Mouse (Mus musculus) testis, postnatal 10 days (tissue): ENCODE data around the gene Pou2af1.

ENCODE experiments used
- DNase-seq: peaks from one replicate; pipeline ENCODE4 v3.0.0; 2021; ENCODE audit warnings: low spot score

Gene Pou2af1

DNA sequence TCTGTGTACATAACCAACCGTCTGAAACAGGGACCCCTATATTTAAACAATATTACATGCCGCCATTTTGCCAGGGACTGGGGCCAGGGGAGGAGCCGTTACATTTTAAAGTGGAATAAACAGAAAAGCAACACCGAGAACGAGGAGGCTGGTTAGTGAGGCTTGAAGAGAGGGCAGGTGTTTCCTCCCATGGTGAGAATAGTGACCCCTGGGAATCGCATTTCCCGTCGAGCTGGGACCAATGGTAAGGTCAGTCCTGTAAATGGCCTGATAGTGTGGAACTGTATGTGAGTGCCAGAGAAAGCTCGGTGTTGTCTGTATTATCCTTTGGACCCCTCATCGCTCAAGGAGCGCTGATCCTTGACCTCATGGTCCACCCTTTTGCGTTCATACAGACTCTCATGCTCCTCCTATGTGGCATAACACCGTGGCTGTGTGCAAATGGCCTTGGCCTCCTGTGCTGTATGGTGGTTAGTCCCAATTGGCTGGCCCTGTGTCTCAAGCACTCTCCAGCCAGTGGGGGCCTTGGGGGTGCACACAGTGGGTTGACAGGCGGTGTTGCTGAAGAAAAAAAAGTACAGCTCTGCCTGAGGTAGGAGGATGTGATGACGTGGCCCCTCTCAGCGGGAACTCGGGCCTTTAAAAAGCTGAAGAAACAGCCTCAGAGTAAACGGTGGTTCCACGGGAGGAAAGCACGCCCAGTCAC lies at the start of gene Pou2af1:
Gene Pou2af1, plus strand, starts transcription at position 686 of the 706 bp plus-strand sequence.
- no peak for DNase-seq

DNA sequence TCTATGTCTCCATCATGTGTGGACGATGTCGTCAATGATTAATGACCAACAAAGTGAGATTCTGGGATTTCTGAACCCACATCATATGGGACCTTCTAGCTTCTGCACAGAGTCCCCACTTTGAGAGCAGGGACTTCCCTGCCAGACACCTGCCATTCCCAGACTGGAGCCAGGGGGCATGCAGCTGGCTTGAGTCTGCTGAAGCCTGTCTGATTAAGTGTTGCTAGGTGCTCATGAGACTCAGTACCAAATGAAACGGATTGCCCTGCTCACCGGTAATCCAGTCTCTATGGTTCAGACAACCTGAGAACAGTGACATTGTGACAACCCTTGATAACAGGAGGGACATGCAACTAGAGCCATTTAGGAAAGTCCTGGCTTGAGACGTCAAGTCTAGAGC lies 49.5 kb upstream of the Pou2af1 start:
- no peak for DNase-seq

DNA sequence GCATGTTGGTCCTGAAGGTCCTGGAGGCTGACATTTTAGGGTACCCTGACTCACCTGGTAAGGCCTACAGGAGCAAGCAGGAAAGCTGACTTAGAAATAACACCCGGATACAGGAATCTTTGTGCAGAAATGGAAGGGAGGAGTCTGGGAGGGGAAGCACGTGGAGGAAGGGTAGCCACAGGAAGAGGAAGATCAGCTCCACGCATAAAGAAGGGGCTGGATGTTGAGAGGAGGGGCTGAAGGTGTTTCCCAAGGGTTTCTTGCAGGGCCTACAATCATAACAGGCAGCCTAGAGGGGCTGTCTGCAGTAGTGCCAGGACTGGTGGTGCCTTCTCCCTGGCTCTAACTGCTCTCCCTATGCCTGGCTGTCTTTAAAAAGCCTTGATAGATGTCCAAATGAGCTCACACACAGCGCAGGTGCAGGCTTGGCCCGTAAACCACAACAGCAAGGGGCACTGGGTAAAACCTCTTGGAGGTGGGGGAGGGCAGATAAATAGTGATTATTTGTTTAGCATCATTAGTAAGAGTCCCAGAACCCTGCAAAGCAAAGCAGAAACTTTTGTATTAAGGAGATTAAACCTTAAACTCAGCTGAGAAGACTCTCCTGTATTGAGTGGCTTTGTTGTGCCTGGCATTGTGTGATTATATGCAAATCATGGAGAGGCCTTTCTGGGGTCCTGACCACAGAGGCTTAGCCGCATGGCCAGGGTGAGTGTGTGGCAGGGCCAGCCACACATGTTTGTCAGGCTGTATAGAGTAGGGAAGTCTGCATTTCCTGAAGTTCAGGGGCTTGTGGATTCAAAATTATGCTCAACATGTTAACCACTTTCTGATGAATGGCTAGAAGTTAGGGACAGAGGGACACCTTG lies 48.0 kb upstream of the Pou2af1 start, which contains the start of gene Gm32742:
Gene Gm32742, minus strand, starts transcription at position 206 of the 869 bp plus-strand sequence.
- no peak for DNase-seq

DNA sequence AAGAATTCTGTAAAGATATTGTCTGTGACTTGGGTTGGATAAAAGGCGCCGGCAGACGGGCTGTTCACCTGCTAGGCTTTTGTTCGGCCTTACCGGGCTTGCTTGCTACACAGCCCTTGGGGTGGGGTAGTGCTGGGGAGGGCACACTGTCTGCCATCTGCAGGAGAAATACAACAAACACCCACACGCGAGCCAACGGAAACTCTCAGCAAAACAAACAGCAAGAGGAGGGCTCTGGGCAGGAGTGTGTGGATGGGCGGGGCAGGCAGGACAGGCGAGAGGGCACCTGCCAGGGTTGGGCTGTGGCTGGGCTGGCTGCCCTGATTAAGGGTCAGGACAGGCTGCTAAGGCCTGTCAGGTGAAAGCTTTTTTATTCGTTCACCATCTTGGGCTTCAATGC lies 45.6 kb upstream of the Pou2af1 start:
- DNase-seq = no peak

DNA sequence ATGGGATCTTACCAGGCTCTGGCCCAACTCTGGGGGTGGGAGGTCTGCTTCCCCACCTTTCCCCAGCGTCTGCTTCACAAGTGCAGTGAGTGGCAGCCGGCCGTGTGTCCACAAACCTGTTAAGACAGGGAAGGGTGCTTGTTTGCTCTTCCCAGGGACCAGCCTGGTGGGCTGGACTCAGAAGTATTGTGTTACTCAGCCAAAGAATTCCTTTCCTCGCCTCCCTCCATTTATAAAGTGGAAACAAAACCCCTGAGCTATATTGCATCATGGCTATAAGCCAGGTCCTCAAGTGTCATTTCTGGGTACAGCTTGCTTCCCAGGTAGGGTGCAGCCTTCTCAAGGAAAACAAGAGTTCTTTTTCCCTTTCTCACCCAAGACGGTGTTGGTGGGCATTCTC lies 44.8 kb upstream of the Pou2af1 start:
- no peak for DNase-seq

DNA sequence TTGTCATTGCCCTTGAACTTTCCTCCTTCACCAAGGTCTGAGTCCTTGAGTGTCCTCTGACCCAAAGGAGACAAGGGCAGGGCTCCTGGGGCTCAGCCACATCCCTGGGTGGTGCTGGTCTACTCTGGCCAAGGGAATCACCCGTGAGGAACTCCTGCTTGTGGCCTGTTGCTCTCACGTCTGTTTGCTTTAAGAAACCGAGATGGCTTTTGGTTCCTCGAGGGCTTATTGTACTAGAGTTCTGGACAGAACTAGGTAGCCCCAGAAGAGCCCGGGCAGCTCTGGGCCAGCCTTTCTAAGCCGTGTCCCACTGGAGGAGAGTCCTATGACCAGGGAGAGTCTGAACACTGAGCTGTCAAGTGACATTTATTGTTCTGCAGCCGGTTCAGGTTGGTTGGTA lies 44.4 kb upstream of the Pou2af1 start:
- DNase-seq = no peak

DNA sequence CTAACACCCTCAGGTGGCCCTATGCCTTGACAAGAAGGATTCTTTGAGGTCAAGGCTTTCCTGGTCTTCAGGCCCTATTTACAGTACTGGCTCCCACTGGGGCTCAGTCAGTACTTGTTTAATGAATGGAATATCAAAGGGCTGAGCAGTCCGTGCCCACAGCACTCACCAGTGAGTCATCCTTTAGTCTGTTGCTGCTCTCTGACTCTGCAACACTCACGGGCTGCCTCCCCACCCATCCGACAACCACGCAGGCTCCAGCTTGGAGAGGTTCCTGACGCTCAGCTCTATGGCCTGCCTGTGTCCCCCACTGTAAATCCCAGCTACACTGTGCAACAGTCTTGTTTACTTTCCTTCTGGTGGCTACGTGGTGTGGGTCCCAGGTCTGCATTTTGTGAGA lies 43.2 kb upstream of the Pou2af1 start:
- no peak for DNase-seq

DNA sequence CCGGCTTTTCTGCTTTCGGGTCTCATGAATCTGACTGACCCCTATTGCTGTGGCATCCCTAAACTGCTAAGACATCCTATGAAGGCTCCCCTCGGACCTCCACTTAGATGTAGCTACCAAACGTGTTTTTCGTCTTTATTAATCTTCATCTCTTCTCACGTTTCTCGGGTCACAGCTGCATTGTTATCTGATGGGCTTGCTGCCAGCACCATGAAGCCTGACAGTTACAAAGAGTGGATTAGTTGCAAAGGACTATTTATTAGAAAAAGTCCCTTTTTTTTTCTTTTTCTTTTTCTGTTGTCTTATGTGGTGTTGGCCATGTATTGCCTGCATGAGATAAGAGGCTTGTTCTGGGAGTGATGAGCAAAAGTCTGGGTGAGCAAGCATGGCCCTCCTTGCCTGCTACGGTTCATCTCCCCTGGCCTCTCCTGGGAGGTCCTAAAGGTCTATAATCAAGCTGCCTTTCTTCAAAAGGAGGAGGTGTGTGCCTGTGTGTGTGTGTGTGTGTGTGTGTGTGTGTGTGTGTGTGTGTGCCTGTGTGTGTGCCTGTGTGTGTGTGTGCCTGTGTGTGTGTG lies 38.5 kb upstream of the Pou2af1 start:
- no peak for DNase-seq

DNA sequence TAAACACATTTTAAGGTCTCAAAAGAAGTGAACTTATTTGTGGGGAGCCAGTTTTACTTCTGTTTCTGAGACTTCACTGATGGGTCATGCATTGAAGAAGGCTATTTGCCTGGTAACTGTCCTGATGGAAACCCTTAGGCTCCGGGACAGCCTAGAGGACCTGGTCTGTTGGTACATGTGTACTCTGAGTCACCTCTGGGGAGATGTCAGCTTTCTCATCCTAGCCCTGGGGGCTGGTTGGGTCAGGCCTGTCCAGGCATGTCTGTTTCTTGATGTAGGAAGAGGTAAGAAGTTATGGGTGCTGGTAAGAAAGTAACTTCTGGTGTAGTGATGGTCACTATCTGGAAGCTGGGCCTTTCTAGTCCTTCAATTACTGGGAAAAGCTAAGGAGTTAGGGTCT lies 37.8 kb upstream of the Pou2af1 start:
- no peak for DNase-seq

DNA sequence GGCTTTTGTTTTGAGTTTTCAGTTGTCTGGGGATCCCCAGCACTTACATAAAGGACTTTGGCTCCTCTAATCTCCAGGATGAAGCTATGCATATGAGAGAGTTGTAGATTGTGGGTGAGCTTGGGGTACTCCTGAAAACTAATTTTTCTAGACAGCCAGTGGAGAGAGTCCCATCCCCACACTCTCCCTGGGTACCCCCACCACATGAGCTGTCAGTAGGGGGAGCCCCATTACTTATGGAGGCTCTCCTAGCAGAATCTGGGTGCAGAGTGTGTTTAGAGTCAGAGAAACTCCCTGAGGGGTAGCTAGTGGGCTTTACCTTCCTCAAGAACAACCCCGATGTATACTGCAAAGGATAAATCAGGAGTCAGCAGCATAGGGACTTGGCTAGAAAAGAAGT lies 35.2 kb upstream of the Pou2af1 start:
- no peak for DNase-seq

DNA sequence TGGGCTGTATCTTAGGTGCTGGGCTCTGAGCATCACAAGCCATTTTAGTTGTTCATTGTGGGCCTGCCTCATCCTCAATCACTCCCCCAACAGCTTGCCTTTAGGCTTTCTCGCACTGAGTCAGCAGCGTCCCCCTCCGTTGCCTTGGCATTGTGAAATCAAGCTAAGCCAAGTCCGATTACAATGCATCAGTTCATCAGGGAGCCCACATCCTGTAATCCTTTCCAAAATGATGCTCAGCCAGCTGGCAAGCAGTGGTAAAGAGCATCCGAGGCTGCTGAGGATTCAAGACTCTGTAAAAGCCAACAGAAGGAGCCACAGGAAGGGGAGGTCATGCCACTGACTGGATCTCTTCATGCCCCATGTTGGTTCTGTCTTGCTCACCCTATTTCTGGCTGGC lies 32.9 kb upstream of the Pou2af1 start:
- no peak for DNase-seq

DNA sequence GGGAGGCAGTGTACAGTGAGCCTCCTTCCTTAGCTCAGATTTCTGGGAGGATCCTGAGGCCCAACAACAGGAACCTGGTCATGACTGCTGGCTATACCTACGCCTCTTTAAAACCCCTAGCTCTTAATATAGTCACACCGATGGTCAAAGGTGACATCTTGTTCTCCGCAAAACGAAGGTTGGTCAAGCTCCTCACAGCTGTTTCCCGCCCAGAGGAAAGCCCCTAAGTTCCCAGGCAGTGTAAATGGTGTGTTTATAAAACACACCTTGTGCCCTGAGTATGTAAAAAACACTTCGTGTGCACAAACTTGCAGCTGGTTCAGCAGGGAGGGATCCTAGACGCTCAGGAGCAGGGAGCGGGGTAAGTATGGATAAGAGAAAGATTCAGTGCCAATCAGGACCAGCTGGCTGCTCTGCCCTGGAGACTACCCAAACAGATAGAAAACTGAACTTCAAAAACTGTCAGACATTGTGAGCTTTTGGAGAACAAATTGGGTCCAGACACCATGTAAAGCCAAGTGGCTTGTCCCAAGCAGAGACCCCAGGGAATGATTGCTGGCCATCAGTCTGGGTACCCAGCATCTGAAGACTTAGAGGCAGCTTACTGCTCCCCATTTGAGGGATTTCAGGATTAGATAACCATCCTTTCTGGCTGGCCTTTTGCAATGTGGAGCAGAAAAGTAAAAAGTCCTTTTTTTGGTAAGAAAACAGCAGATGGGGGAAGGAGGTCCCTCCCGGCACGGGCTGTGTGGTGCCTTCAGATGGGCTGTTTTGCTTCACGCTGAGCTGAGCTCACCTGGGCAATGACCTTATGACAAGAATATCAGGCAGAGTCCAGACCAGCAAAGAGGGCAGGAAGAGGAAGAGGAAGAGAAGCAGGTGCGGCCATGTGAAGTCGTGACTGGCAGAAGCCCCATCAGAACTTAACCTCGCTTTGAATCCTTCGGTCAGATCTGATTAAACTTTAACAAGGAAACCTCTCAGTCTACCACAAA lies 30.5 kb upstream of the Pou2af1 start:
- DNase-seq = no peak

DNA sequence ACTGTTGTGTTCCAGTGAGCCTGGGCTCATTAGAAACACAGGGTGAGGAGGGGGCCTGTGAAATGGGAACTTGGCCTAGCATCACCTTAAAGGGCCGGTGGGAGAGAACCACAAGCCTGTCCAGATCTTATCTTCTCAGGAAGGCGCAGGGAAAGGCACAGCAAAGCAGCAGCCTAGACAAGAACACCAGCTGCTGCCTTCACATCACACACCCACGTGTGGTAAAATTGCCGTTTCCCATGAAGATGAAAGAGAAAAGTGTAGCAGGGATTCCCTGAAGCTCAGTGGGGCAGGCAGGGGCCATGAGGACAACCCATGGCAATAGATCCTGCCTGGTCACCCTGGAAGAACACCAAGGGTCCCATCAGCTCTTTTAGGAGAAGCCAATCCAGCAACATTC lies 28.1 kb upstream of the Pou2af1 start:
- DNase-seq = no peak

DNA sequence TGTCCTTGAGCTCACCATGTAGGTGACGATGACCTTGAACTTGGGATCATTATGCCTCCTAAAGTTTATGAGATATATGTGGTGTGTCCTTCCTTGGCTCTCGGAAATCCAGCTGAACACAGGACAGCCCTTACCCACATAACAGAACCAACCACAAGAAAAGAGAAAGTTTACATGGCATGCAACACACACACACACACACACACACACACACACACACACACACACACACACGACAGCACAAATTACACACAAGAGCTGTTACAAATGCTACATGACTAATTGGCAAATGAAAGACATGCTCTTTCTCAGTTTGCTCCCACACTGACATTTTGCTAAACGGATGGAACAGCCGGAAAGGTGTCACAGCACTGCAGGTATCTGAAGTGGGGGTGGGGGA lies 27.6 kb upstream of the Pou2af1 start:
- DNase-seq = no peak

DNA sequence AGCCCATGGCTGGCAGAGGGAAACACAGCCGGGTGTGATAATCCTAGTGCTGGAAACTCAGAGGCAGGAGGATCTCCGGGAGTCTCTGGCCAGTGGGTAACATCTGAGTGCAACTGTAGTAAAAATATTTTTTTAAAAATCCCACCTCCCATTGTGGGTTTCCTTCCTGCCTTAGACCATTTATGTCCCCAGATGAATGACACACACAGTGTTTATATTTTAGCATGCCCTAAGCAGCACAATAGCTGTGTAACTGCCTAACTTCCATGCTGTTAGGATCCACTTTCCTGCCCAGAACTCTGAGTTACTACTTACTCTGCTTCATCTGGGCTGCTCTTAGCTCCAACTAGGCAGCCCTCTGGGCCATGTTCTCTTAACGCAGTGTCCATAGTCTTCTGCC lies 22.9 kb upstream of the Pou2af1 start:
- no peak for DNase-seq

DNA sequence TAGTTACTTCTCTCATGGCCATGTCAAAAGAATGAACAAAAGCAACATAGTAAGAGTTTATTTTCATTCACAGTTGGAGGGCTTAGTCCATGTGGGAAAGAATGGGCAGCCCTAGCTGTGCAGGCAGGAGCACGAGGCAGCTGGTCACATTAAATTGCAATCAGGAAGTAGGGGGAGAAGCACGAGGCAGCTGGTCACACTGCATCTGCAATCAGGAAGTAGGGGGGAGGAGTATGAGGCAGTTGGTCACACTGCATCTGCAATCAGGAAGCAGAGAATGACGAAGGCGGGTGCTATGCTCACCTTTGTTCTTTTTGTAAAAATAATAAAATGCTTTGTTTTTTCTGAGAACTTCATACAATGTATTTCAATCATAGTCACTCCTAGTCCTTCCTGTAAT lies 18.7 kb upstream of the Pou2af1 start:
- no peak for DNase-seq

DNA sequence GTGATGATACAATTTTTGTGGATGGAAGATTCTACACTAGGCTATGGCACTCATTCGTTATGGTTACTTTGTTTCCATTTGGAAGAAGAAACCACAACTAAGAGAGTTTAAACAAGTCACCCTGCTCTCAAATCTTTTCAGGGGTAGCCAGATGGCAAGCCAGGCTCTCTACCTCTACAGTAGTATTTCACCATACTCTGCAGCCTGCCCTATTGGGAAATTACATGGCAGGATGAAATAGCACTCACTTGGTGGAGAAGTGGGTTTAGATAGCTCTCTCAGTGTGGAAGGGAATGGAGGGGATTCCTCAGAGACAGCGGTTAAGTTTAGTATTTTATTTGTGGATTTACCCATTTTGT lies 4.6 kb upstream of the Pou2af1 start:
- no peak for DNase-seq

DNA sequence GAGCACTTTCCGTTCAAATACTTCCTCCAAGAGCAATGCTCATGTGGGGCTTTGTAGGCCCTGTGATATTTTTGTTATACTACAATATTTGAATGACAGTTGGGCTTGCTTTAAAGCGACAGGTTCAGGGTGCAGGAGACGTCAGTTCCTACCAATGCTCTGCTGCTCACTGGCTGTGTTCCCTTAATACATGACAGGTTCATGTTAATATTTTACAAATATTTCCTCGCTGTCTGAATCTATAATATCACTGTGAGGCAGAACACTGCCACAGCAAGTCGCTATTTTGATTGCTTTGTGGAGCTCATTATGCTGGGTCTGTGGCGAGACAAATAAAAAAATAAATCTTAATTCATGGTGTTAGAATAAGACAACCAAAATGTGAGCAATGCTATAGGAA lies 2.3 kb upstream of the Pou2af1 start:
- DNase-seq = no peak

DNA sequence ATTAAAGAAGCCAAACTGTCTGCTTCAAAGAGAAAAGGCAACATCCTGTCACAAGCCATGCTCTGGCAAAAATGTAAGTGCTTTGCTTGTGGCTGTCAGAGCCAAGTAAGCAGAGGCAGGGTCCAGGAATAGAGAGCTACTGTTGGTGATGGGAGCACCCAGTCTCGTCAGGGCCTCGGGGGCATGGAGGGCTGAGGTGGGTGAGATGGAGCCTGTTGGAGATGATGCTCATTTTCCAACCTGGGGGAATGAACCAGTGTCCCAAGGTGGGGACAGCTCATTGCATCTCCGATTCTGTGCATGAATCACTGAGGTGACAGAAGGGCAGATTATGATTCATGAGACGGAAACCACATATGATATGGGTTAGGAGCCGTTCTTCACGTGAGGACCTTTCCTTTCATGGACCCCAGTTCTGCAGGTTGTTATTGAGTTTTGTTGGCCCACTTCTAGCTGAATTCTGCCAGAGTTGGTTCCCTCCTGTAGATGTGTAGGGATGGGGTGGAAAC lies 275 bp downstream of the Pou2af1 start:
- DNase-seq = no peak

DNA sequence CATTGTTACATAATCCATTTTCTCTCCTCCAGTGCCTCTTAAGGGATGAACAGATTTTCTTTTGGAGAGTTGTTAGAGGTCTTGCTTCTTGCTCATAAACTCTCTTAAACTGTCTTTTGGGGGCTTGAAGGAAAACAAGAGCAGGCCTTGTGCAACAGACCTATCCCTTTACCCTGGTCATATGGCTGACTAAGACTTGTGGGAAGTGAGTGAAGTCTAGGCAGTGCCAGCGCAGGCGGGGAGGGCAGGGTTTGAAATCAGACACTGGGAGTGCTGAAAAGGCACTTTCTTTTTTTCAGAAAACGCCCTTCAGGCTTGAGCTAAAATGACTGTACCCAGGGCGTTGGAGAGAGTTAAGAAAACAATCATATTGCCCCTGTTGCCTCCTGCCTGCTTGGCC lies 1.8 kb downstream of the Pou2af1 start:
- no peak for DNase-seq

DNA sequence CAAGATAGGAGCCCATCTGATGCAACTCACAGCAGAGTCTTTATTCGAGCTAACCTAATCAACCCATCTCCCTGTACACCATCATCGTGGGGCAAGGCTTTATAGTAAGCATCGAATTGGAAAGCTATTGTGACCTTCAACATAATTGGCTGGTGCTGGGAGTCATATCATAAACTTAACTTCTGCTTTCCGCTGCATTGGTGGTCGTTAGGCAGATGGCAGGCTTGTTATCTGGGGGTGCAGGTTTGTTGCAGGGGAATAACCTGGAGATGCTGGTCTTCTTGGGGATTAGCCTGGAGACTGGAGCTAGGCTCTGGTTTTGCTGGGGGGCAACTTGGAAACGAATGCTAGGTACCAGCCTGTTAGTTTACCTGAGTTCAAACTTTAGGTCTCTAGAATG lies 2.4 kb downstream of the Pou2af1 start:
- DNase-seq = no peak

DNA sequence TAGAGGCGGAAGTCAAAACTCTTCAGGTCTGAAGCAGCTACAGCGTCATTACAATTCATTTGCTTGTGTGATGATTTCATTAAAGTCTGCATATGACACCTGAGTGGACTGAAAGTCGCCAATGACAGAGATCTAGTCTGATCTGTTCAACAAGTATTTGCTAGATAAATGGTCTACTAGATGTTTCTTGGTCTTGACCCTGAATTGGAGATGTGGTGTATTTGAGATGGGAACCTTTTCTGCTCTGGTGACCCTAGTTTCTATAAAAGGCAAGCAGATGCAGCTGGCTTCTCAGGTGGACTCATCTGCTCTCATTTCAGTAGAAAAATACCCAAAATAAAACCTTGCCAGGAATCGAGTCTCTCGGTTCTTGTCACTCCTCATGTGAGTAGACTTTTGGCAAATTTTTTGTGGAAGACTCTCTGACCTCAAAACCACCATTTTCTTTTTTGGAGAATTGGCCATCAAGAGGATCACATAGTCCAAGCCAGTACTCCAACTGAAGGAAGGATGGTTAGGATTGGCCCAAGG lies 12.2 kb downstream of the Pou2af1 start:
- DNase-seq = no peak
